Mouse (Mus musculus) heart, postnatal 36 days (tissue): ENCODE data around the gene Fam25c. TPM values are rescaled to one million over a fixed set of nuclear protein-coding genes. Genes with fewer than 3 reads are reported as not detected.
A peak's percentile ranks its signal among the peaks of the same experiment; 100 is the strongest.
"Not testable (repeated sequence)": the region's sequence is repeated elsewhere in the genome, so short reads cannot be mapped to it uniquely, and the experiment has no call there.

Experiments
- DNase-seq, 2 experiments: peaks; one replicate each; pipeline ENCODE4 v3.0.0; 2021 to 2022
- intact Hi-C: fragments of 180-260 bp; cut with DNase I; formaldehyde crosslinking; loops from one replicate; pipeline ENCODE4 v1.15.1; 2025
- total RNA-seq, 2 experiments: library from RNA; stranded (reverse); gene quantifications; 2 replicates each; pipeline ENCODE4 v1.2.3; 2021

Gene Fam25c
- total RNA-seq, 2 experiments from 2014 or later: not detected

- DNase-seq: no peak
- intact Hi-C loops: loop anchor here (2.0 kb wide), 1 partner anchor 67 kb away; no protein-coding TSS in a partner anchor
These were observed 15.8 kb downstream of the Fam25c start for GRCm38 (mm10) chr14:34339446-34339845.

GRCm38 (mm10) chr14:34332476-34332875, 22.8 kb downstream of the Fam25c start:
- DNase-seq: no peak
- intact Hi-C loops: no loop called here

- DNase-seq: no peak
- intact Hi-C loops: no loop called here
These were observed 23.3 kb downstream of the Fam25c start for GRCm38 (mm10) chr14:34331886-34332285.

GRCm38 (mm10) chr14:34330657-34331158, 24.5 kb downstream of the Fam25c start:
- intact Hi-C loops: no loop called here
- DNase-seq: no peak

GRCm38 (mm10) chr14:34327618-34328017, 27.6 kb downstream of the Fam25c start:
- intact Hi-C loops: no loop called here

GRCm38 (mm10) chr14:34326606-34327005, 28.6 kb downstream of the Fam25c start:
- DNase-seq: no peak
- intact Hi-C loops: no loop called here

More at GRCm38 (mm10) chr14:34327618-34328017, 27.6 kb downstream of the Fam25c start:
- no peak for DNase-seq

GRCm38 (mm10) chr14:34323576-34324085, 31.6 kb downstream of the Fam25c start:
- intact Hi-C loops: no loop called here
- no peak for DNase-seq

- no peak for DNase-seq
These were observed 37.1 kb downstream of the Fam25c start for GRCm38 (mm10) chr14:34318113-34318512.

GRCm38 (mm10) chr14:34317431-34317830, 37.8 kb downstream of the Fam25c start:
- intact Hi-C loops: loop anchor here (10.0 kb wide), 1 partner anchor 357 kb away; the partner anchor contains the start of gene Wapl

More at GRCm38 (mm10) chr14:34318113-34318512, 37.1 kb downstream of the Fam25c start:
- intact Hi-C loops: loop anchor here (10.0 kb wide), 1 partner anchor 357 kb away; the partner anchor contains the start of gene Wapl

GRCm38 (mm10) chr14:34316346-34316745, 38.9 kb downstream of the Fam25c start:
- intact Hi-C loops: loop anchor here (10.0 kb wide), 1 partner anchor 358 kb away; the partner anchor contains the start of gene Wapl
- DNase-seq: no peak

More at GRCm38 (mm10) chr14:34317431-34317830, 37.8 kb downstream of the Fam25c start:
- DNase-seq: no peak

- intact Hi-C loops: loop anchor here (5.0 to 10.0 kb wide), 2 partner anchors 42 to 360 kb away; partner anchors contain the start of gene Wapl
- DNase-seq: no peak
These were observed 40.4 kb downstream of the Fam25c start for GRCm38 (mm10) chr14:34314796-34315195.

GRCm38 (mm10) chr14:34314383-34314782, 40.9 kb downstream of the Fam25c start:
- intact Hi-C loops: loop anchor here (5.0 to 10.0 kb wide), 2 partner anchors 42 to 360 kb away; partner anchors contain the start of gene Wapl
- DNase-seq: not testable (repeated sequence)

GRCm38 (mm10) chr14:34313612-34314011, 41.6 kb downstream of the Fam25c start:
- no peak for DNase-seq
- intact Hi-C loops: loop anchor here (5.0 to 10.0 kb wide), 2 partner anchors 41 to 361 kb away; partner anchors contain the start of gene Wapl

- DNase-seq: no peak
- intact Hi-C loops: loop anchor here (5.0 to 10.0 kb wide), 2 partner anchors 40 to 362 kb away; partner anchors contain the start of gene Wapl
These were observed 42.7 kb downstream of the Fam25c start for GRCm38 (mm10) chr14:34312339-34313048.

GRCm38 (mm10) chr14:34311691-34312090, 43.5 kb downstream of the Fam25c start:
- no peak for DNase-seq
- intact Hi-C loops: loop anchor here (2.0 to 10.0 kb wide), 3 partner anchors 39 to 363 kb away; partner anchors contain the start of gene Wapl

GRCm38 (mm10) chr14:34311021-34311631, 44.1 kb downstream of the Fam25c start:
- intact Hi-C loops: loop anchor here (2.0 to 10.0 kb wide), 3 partner anchors 39 to 364 kb away; partner anchors contain the start of gene Wapl

GRCm38 (mm10) chr14:34310234-34310965, 44.8 kb downstream of the Fam25c start, which contains the start of the genes Shld2 and Glud1:
Gene Shld2 (minus strand): TSS chr14:34310493.
Gene Glud1 (plus strand): TSS chr14:34310727.
- peak; percentile 97 to 98 for DNase-seq
- intact Hi-C loops: loop anchor here (2.0 to 10.0 kb wide), 3 partner anchors 38 to 364 kb away; partner anchors contain the start of gene Wapl

More at GRCm38 (mm10) chr14:34311021-34311631, 44.1 kb downstream of the Fam25c start:
- DNase-seq: peak; percentile 54 to 78

- DNase-seq: no peak
- intact Hi-C loops: loop anchor here (2.0 to 10.0 kb wide), 3 partner anchors 38 to 365 kb away; partner anchors contain the start of gene Wapl
These were observed 45.4 kb downstream of the Fam25c start for GRCm38 (mm10) chr14:34309907-34310233.

- intact Hi-C loops: no loop called here
- no peak for DNase-seq
These were observed 46.0 kb downstream of the Fam25c start for GRCm38 (mm10) chr14:34309266-34309665.

GRCm38 (mm10) chr14:34303265-34303680, 52.0 kb downstream of the Fam25c start:
- intact Hi-C loops: no loop called here
- DNase-seq: no peak
